Mouse (Mus musculus) adrenal gland (tissue): ENCODE measurements at regions not wholly inside any gene's neighbourhood (a gene's known extent, or its start where the extent isn't known, plus 50 kb on each side); places are given as distances from the start of the nearest gene placed in this dataset.

Experiments
- intact Hi-C: fragments of 180-260 bp; cut with DNase I; formaldehyde crosslinking; loops from one replicate; pipeline ENCODE4 v1.15.1; 2025

GRCm38 (mm10) chr13:35211834-35212233, 184.9 kb upstream of the Eci2 start:
- intact Hi-C loops: no loop called here

- intact Hi-C loops: no loop called here
Observed at GRCm38 (mm10) chr13:35212276-35212675, 185.4 kb upstream of the Eci2 start.

- intact Hi-C loops: no loop called here
Observed at GRCm38 (mm10) chr13:35214219-35214618, 187.3 kb upstream of the Eci2 start.

GRCm38 (mm10) chr13:35226142-35226829, 199.4 kb upstream of the Eci2 start:
- intact Hi-C loops: no loop called here

- intact Hi-C loops: no loop called here
Observed at GRCm38 (mm10) chr13:35226944-35227343, 200.0 kb upstream of the Eci2 start.

- intact Hi-C loops: no loop called here
Observed at GRCm38 (mm10) chr13:35229601-35230000, 202.7 kb upstream of the Eci2 start.

- intact Hi-C loops: no loop called here
Observed at GRCm38 (mm10) chr13:35233636-35234035, 206.7 kb upstream of the Eci2 start.

GRCm38 (mm10) chr13:35241443-35241842, 214.5 kb upstream of the Eci2 start:
- intact Hi-C loops: no loop called here

GRCm38 (mm10) chr13:35243946-35244345, 217.1 kb upstream of the Eci2 start:
- intact Hi-C loops: no loop called here

- intact Hi-C loops: no loop called here
Observed at GRCm38 (mm10) chr13:35257386-35257785, 230.5 kb upstream of the Eci2 start.

GRCm38 (mm10) chr13:35258720-35259119, 231.8 kb upstream of the Eci2 start:
- intact Hi-C loops: no loop called here

- intact Hi-C loops: no loop called here
Observed at GRCm38 (mm10) chr13:35283959-35284358, 257.1 kb upstream of the Eci2 start.

- intact Hi-C loops: no loop called here
Observed at GRCm38 (mm10) chr13:35302088-35302487, 275.2 kb upstream of the Eci2 start.

- intact Hi-C loops: no loop called here
Observed at GRCm38 (mm10) chr13:35316772-35317171, 289.9 kb upstream of the Eci2 start.

GRCm38 (mm10) chr13:35326682-35327242, 299.9 kb upstream of the Eci2 start:
- intact Hi-C loops: no loop called here

GRCm38 (mm10) chr13:35328320-35328719, 301.4 kb upstream of the Eci2 start:
- intact Hi-C loops: no loop called here

GRCm38 (mm10) chr13:35330926-35331325, 304.0 kb upstream of the Eci2 start:
- intact Hi-C loops: no loop called here

- intact Hi-C loops: no loop called here
Observed at GRCm38 (mm10) chr13:35345507-35346129, 314.0 kb upstream of the Cdyl start.

GRCm38 (mm10) chr13:35348283-35348682, 311.4 kb upstream of the Cdyl start:
- intact Hi-C loops: no loop called here

GRCm38 (mm10) chr13:35359345-35359744, 300.3 kb upstream of the Cdyl start:
- intact Hi-C loops: no loop called here

- intact Hi-C loops: no loop called here
Observed at GRCm38 (mm10) chr13:35377487-35377886, 282.1 kb upstream of the Cdyl start.

- intact Hi-C loops: no loop called here
Observed at GRCm38 (mm10) chr13:35379500-35379899, 280.1 kb upstream of the Cdyl start.
